Mouse (Mus musculus) cerebellum, adult 11 months (tissue): ENCODE data around the gene Stk39.

Source experiments
- DNase-seq: peaks from one replicate; pipeline ENCODE4 v3.0.0; 2022

The Stk39 gene

DNA sequence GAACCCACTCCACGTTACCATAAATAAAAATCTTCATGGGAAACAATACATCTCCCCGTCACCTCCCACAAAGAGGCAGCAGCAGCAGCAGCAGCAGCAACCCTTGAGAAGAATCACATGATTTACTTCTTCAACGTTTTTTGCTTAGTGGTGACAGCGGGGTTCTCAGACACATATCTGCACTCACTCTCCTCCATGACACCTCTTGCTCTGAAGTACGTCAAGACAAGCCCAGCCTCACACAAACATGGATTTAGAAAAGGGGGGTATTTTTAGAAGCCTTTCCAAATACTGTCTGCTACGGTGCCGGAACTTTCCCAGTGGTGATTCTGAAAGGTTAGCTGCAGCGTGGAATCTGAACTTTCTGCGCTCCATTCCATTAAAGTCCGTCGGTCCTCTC is 256.9 kb downstream of the Stk39 start:
- DNase-seq = no peak

DNA sequence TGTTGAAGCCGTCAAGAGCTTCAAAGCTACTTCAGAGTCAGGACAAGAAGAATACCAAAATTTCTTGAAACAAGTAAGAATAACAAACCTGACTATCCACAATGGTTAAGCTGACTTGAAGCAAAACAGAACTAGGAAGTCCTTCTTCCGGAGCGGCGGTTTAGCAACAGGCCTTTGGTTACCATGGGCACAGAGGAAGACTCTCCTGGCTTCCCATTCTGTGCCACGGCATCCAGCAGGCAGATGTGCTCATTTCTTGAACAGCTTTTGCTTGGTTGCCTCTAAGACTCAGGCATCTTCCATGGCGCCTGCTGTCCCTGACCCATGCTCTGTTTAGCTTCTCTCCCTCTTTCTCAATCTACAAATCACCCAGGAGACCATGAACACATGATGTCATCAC is 257.7 kb downstream of the Stk39 start:
- no peak for DNase-seq

DNA sequence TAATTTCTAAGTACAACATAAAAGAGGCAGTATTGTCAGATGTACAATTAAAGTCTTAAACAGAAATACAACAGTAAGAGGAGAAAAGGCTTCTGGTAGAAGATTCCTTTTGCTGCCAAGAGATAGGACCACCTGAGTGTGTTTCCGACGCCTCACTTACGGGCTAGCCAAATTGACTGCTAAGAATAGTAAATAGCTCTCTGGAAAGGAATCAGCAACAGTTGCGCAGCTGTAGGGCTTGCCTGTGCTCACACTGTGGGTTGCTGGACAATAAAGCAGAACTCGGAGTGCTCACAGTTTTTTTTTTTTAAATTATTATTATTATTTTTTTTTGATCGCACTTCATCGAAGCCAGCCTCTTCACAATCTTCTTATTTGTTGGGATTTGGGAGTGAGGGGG is 260.6 kb downstream of the Stk39 start:
- DNase-seq = no peak

DNA sequence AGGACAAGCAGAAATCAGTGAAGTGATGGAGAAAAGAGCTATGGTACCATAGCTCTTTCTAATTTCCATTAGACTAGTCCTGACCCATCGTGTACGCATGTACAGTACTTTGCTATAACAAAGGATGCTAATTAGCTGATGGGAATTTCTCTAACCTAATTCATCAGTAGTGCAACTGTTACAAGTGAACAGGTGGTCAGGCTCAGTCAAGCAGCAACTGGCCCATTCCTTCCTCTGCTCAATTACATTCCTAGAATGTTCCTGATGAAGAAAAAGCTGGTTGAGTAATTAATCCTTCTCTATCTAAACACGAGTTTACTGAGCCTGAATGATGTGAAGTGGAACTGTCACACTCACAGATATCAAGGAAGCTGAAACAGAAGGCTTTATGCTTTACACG is 275.8 kb downstream of the Stk39 start:
- no peak for DNase-seq

DNA sequence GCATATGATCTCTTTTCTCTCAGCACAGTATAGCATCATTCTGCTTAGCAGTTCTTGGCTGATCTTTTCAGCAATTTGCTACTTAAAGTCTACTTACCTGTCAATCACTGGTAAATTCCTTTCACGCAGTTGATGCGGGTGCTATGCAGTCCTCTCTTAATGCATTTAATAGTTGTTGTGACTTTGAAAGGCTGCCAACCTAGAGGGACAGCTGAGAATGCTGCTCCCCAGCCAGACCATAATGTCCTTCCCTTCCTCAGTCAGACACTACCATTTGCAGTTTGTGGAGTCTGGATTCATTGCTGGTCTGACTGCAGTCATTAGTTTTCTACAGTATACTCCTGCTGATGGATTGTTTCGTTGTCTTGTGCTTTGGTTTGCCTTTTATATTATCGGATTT is 277.6 kb downstream of the Stk39 start:
- no peak for DNase-seq

DNA sequence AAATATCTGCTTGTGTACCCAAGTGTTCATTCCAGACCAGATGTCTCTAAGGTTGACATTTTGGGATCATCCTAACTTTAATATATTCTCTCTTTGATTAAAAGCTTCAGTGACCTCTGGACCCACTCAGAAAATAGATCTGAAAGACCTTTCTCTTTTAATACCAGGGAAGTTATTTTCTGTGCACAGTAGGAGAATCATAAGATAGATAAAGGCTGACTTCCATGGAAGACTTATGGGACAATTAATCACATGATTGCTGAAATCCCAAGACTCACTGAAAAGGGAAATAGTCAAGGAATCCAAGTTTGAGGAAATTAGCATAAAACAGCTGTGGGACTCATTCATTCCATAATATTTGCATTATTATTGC is 278.6 kb downstream of the Stk39 start:
- DNase-seq = no peak

DNA sequence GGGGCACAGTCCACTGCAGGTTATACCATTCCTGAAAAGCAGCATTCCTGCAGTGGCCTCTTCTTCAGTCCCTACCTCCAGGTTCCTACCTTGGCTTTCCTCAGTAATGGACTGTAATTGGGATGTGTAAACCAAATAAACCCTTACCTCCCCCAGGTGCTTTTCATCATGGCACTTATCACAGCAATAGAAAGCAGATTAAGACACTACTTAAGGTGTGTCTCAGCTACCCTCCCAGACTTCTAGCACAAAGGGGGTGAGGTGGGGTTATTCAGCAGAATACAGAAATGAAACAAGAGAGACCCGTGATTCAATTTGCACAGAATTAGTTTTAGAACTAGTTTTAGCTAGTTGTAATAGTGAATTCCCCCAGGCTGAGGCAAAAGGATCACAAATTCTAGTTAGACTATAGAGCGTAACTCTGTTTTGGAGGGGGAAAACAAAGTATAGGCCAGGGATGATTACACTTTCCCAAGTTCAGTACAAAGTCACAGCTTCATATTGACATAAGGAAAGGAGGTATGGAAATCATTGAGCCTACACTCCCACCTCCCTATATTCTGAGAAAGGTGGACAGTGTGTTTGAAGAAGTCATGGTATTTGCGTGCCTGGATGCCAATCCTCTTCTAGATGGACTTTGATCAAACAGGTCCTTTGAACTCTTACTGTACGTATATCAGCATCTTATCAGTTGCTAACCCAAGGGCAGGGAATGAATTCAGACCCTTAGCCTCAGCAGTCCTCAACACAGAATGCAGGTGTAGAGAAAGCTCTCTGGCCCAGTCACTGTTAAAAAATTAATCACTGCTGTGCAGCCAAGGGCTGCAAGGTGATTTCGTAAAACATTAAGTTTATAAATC is 279.2 kb downstream of the Stk39 start:
- no peak for DNase-seq

DNA sequence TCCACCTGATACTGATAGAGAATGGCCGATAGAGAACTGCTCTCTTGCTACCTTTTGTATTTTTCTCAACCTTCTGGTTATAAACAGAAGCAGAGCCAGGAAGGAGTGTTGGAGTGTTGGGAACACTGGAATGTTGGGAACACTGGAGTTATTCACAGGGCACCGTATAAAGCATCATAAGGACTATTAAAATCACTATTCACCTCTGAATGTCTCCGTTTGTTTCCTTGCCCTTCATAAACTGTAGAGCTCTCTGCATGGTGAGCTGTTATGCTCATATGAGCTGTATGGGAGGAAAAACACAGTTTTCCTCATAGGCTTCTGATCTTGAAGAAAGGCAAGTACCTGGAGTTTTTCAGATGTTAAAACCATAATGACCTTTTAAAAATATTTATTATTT is 295.6 kb downstream of the Stk39 start:
- DNase-seq = no peak

DNA sequence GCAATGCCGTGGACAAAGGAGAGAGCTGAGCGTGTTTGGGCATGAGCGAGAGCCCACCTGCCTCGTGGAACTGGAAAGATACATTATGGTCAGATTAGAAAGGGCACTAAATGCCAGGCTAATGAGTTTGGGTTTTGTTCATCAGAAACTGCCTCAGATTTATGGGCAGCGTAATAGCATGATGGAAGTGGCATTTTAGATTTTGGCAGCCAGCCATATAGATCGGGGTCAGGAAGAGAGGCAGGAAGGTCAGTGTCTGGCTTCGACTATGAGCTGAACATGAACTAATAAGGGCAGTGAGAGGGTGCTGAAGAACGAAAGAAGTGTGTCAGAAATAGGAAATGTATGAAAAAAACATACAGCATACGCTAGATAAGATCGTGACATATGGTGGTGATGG is 300.8 kb downstream of the Stk39 start:
- no peak for DNase-seq

DNA sequence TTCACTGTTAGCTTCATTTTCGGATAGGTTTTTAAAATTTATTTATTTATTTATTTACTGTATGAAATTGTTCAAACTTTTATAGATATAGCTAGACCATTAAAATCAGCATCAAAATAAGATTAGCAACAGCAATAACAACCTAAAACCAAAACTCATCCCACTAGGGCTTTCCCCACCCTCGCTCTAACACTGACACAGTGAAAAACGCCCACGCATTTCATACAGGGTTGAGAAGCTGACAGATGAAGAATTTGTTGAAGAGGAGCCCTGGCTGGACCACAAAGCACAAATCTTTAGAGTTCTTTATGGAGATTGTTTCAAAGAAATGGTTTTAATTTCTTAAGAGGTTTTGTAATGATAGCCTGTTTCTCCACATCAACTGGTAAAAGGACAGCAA is 310.1 kb downstream of the Stk39 start:
- no peak for DNase-seq

DNA sequence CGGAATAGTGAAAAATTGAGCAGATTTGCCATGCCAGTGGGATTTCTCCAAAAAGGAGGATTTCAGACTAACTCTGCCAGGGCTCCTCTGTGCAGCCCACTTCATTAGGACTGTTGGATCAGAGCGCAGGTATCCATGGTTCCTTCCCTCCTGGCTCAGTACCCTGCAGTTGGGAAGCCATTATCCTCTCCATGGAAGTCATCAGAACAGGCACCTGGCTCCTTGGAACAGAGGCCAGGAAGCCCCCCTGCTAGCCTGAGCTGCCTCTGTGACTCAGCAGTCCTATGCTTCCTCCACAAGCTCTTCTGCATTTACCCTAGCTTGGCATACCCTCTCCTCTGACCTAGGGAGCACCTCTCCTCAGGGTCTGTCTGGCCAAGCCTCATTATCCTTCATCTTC is 311.5 kb downstream of the Stk39 start:
- no peak for DNase-seq
